Mouse (Mus musculus): ENCODE data around the gene C1qtnf1. TPM values are rescaled to one million over a fixed set of nuclear protein-coding genes. Genes with fewer than 3 reads are reported as not detected.

C1qtnf1 gene
- polyA plus RNA-seq, 1 experiment from 2014 or later, result 3.4 TPM

- Histone ChIP-seq H3K4me3 (no peak overlapping the region), H3K36me3 (replicated peaks) (peaks cover 57% of the 10 kb centered on the region), H3K27me3 (replicated peaks; ENCODE audit: low read depth, poor library complexity, severe bottlenecking) (no peaks in the 10 kb centered on the region), H3K9me3 (no peaks in the 10 kb centered on the region), H3K27ac (replicated peaks) (no peak overlapping the region), H3K4me1 (peaks cover 36% of the 10 kb centered on the region)
- DNase-seq (ENCODE audit: low spot score), result no peak
- WGBS, result 91% methylated on average over 6 of the region's 6 CpGs
Measured at GRCm38 (mm10) chr11:118415630-118416029, 12.4 kb upstream of the C1qtnf1 start.

GRCm38 (mm10) chr11:118416046-118416445 lies 12.0 kb upstream of the C1qtnf1 start:
- peaks cover 53% of the 10 kb centered on the region for H3K36me3 ChIP-seq (replicated peaks)
- no peaks in the 10 kb centered on the region for H3K27me3 ChIP-seq (replicated peaks; ENCODE audit: low read depth, poor library complexity, severe bottlenecking)
- H3K4me3 ChIP-seq, result no peak overlapping the region
- H3K27ac ChIP-seq (replicated peaks), result no peak overlapping the region
- WGBS, result 90% methylated on average over 7 of the region's 7 CpGs
- no peak for DNase-seq (ENCODE audit: low spot score)
- H3K4me1 ChIP-seq, result peaks cover 36% of the 10 kb centered on the region
- no peaks in the 10 kb centered on the region for H3K9me3 ChIP-seq

- Histone ChIP-seq H3K4me3 (peak overlapping the region; percentile 97), H3K27ac (replicated peaks) (no peak overlapping the region; the same call in 1 of the 2 replicates), H3K36me3 (replicated peaks) (peaks cover 38% of the 10 kb centered on the region), H3K4me1 (peaks cover 36% of the 10 kb centered on the region), H3K27me3 (replicated peaks; ENCODE audit: low read depth, poor library complexity, severe bottlenecking) (no peaks in the 10 kb centered on the region), H3K9me3 (no peaks in the 10 kb centered on the region)
- DNase-seq (ENCODE audit: low spot score), result no peak
- WGBS, result 91% methylated on average over 9 of the region's 9 CpGs
Measured at GRCm38 (mm10) chr11:118417496-118417895, 10.5 kb upstream of the C1qtnf1 start.

GRCm38 (mm10) chr11:118418442-118418833 lies 9.6 kb upstream of the C1qtnf1 start:
- H3K4me1 ChIP-seq, result peaks cover 40% of the 10 kb centered on the region
- WGBS, result 4% methylated on average over 12 of the region's 12 CpGs

GRCm38 (mm10) chr11:118418834-118419504 lies 9.0 kb upstream of the C1qtnf1 start, which contains the start of gene Cant1:
Cant1 (minus strand) TSS chr11:118419086.
- WGBS, result under 1% methylated on average over 50 of the region's 50 CpGs
- peaks cover 31% of the 10 kb centered on the region for H3K36me3 ChIP-seq (replicated peaks)
- peaks cover 45% of the 10 kb centered on the region for H3K4me1 ChIP-seq
- peak; percentile 99 for DNase-seq (ENCODE audit: low spot score)
- no peaks in the 10 kb centered on the region for H3K9me3 ChIP-seq
- H3K27me3 ChIP-seq (replicated peaks; ENCODE audit: low read depth, poor library complexity, severe bottlenecking), result 0 out of 2 replicates have a peak, but pooled peaks cover 5% of the 10 kb centered on the region
- peak within 1 kb of the TSS; percentile 97 for H3K4me3 ChIP-seq
- H3K27ac ChIP-seq (replicated peaks), result peak within 1 kb of the TSS; percentile 93

More at GRCm38 (mm10) chr11:118418442-118418833, 9.6 kb upstream of the C1qtnf1 start:
- Histone ChIP-seq H3K27ac (replicated peaks) (peak overlapping the region; percentile 93), H3K27me3 (replicated peaks; ENCODE audit: low read depth, poor library complexity, severe bottlenecking) (no peaks in the 10 kb centered on the region), H3K9me3 (no peaks in the 10 kb centered on the region), H3K4me3 (peak overlapping the region; percentile 97), H3K36me3 (replicated peaks) (peaks cover 37% of the 10 kb centered on the region)
- DNase-seq (ENCODE audit: low spot score), result no peak

GRCm38 (mm10) chr11:118420261-118420660 lies 7.7 kb upstream of the C1qtnf1 start:
- WGBS, result 82% methylated on average over 7 of the region's 7 CpGs

GRCm38 (mm10) chr11:118423266-118423971 lies 4.6 kb upstream of the C1qtnf1 start:
- Histone ChIP-seq H3K36me3 (replicated peaks) (no peaks in the 10 kb centered on the region), H3K4me3 (peak overlapping the region; percentile 33; the same call in 1 of the 2 replicates), H3K9me3 (no peaks in the 10 kb centered on the region), H3K27ac (replicated peaks) (peak overlapping the region; percentile 32; the same call in 1 of the 2 replicates), H3K27me3 (replicated peaks; ENCODE audit: low read depth, poor library complexity, severe bottlenecking) (peaks cover 33% of the 10 kb centered on the region), H3K4me1 (peaks cover 57% of the 10 kb centered on the region)
- peak; percentile 83 for DNase-seq (ENCODE audit: low spot score)
- WGBS, result 8% methylated on average over 18 of the region's 18 CpGs

More at GRCm38 (mm10) chr11:118420261-118420660, 7.7 kb upstream of the C1qtnf1 start:
- no peak overlapping the region for H3K27ac ChIP-seq (replicated peaks)
- no peak for DNase-seq (ENCODE audit: low spot score)
- H3K4me3 ChIP-seq, result no peak overlapping the region
- no peaks in the 10 kb centered on the region for H3K9me3 ChIP-seq
- peaks cover 18% of the 10 kb centered on the region for H3K36me3 ChIP-seq (replicated peaks)
- H3K27me3 ChIP-seq (replicated peaks; ENCODE audit: low read depth, poor library complexity, severe bottlenecking), result 0 out of 2 replicates have a peak, but pooled peaks cover 10% of the 10 kb centered on the region
- peaks cover 58% of the 10 kb centered on the region for H3K4me1 ChIP-seq

GRCm38 (mm10) chr11:118424621-118425335 lies 3.2 kb upstream of the C1qtnf1 start:
- Histone ChIP-seq H3K36me3 (replicated peaks) (no peaks in the 10 kb centered on the region), H3K4me3 (no peak overlapping the region), H3K4me1 (peaks cover 58% of the 10 kb centered on the region), H3K27ac (replicated peaks) (no peak overlapping the region; the same call in 1 of the 2 replicates), H3K9me3 (no peaks in the 10 kb centered on the region), H3K27me3 (replicated peaks; ENCODE audit: low read depth, poor library complexity, severe bottlenecking) (peaks cover 44% of the 10 kb centered on the region)
- 43% methylated on average over 13 of the region's 13 CpGs for WGBS
- DNase-seq (ENCODE audit: low spot score), result no peak

GRCm38 (mm10) chr11:118426765-118427164 lies 1.2 kb upstream of the C1qtnf1 start:
- WGBS, result 69% methylated on average over 5 of the region's 5 CpGs

GRCm38 (mm10) chr11:118427266-118427779 lies 680 bp upstream of the C1qtnf1 start:
- no peaks in the 10 kb centered on the region for H3K9me3 ChIP-seq
- peak overlapping the region; percentile 79 for H3K27ac ChIP-seq (replicated peaks)
- no peak for DNase-seq (ENCODE audit: low spot score)
- peaks cover 81% of the 10 kb centered on the region for H3K4me1 ChIP-seq
- H3K36me3 ChIP-seq (replicated peaks), result no peaks in the 10 kb centered on the region
- WGBS, result 34% methylated on average over 3 of the region's 3 CpGs
- H3K4me3 ChIP-seq, result peak overlapping the region; percentile 49
- peaks cover 47% of the 10 kb centered on the region for H3K27me3 ChIP-seq (replicated peaks; ENCODE audit: low read depth, poor library complexity, severe bottlenecking)

More at GRCm38 (mm10) chr11:118426765-118427164, 1.2 kb upstream of the C1qtnf1 start:
- H3K27me3 ChIP-seq (replicated peaks; ENCODE audit: low read depth, poor library complexity, severe bottlenecking), result peaks cover 47% of the 10 kb centered on the region
- H3K27ac ChIP-seq (replicated peaks), result peak overlapping the region; percentile 1; the same call in 1 of the 2 replicates
- H3K4me3 ChIP-seq, result no peak overlapping the region
- no peak for DNase-seq (ENCODE audit: low spot score)
- H3K36me3 ChIP-seq (replicated peaks), result no peaks in the 10 kb centered on the region
- peaks cover 76% of the 10 kb centered on the region for H3K4me1 ChIP-seq
- H3K9me3 ChIP-seq, result no peaks in the 10 kb centered on the region

GRCm38 (mm10) chr11:118428460-118428868 lies 461 bp downstream of the C1qtnf1 start:
- Histone ChIP-seq H3K36me3 (replicated peaks) (no peaks in the 10 kb centered on the region), H3K9me3 (no peaks in the 10 kb centered on the region), H3K27me3 (replicated peaks; ENCODE audit: low read depth, poor library complexity, severe bottlenecking) (peaks cover 47% of the 10 kb centered on the region), H3K4me1 (peaks cover 82% of the 10 kb centered on the region), H3K27ac (replicated peaks) (peak overlapping the region; percentile 79), H3K4me3 (peak overlapping the region; percentile 49)
- peak; percentile 44 for DNase-seq (ENCODE audit: low spot score)
- WGBS, result 7% methylated on average over 11 of the region's 11 CpGs
